Mouse (Mus musculus): ENCODE data around the gene St5.

- TF ChIP-seq POLR2A (IDR thresholded peaks at IDR 0.05; ENCODE audit: insufficient read depth, low read length) (no peak), CTCF (IDR thresholded peaks at IDR 0.05; ENCODE audit: low read depth, low read length) (no peak)
Measured at GRCm38 (mm10) chr7:109722618-109723017, 19.2 kb upstream of the St5 start.

Measured in ES-Bruce4 (cell line).